ENCODE assay signal across 16 mouse cellular contexts in the genomic region with DNA sequence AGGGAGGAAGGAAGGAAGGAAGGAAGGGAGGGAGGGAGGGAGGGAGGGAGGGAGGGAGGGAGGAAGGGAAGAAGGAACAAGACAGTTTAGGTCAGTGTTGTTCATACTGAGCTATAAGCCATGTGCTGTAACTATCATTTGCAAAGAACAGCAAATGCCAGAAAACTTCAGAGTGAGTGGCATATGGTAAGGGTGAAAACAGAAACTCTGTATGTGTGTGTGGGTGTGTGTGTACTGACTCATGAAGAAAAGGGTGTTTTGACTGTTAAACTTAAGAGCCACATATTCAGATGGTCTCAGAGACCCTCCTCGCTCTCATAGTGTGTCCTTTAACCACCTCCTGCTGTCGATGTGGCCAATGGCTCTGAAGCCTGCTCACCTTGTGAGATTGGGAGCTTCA.
"Had no signal": no experiment of that assay in that cellular context is flagged by ENCODE, and none has a peak within 500 bp of the region (broad histone marks: within the 10 kb centered on the region; RNA-seq: fewer than 3 reads in every experiment).

No protein-coding gene starts in this region.

- H3K4me2 ChIP-seq: limb, embryonic 15.5 days; midbrain, embryonic 11.5 days; midbrain, embryonic 15.5 days; neural tube, embryonic 13.5 days had no signal

- H3K9ac ChIP-seq: limb, embryonic 15.5 days; midbrain, embryonic 15.5 days; neural tube, embryonic 13.5 days had no signal

- H3K4me1 ChIP-seq: limb, embryonic 15.5 days; midbrain, embryonic 15.5 days; neural tube, embryonic 13.5 days had no signal

- DNase-seq: kidney, adult 11 months; kidney, adult 9 months; kidney, postnatal 36 days; lung, adult 2 months; lung, postnatal 36 days; retina, postnatal 1 day; spleen, adult 18-20 months; thymus, adult 2 months; thymus, postnatal 25 days had no signal

- H3K9me3 ChIP-seq: limb, embryonic 15.5 days; midbrain, embryonic 15.5 days; neural tube, embryonic 13.5 days had no signal

- H3K4me3 ChIP-seq: limb, embryonic 15.5 days; midbrain, embryonic 15.5 days; neural tube, embryonic 13.5 days had no signal

- ATAC-seq: hindbrain, postnatal 0 days; lung, postnatal 0 days; midbrain, embryonic 15.5 days had no signal

- H3K27ac ChIP-seq: hindbrain, postnatal 0 days; kidney, postnatal 0 days; limb, embryonic 15.5 days; midbrain, embryonic 15.5 days; neural tube, embryonic 13.5 days had no signal

- H3K27me3 ChIP-seq: limb, embryonic 15.5 days; midbrain, embryonic 15.5 days; neural tube, embryonic 13.5 days had no signal

- H3K36me3 ChIP-seq: limb, embryonic 15.5 days; midbrain, embryonic 15.5 days; neural tube, embryonic 13.5 days had no signal
